ENCODE assay signal across 8 mouse cellular contexts in genomic region chr16:33379944-33380881, GRCm38 (mm10). TPM values are rescaled to one million over a fixed set of nuclear protein-coding genes. Genes with fewer than 3 reads are reported as not detected.
A peak's percentile ranks its signal among the peaks of the same experiment; 100 is the strongest.
DNase-seq lines count a peak whose midpoint lies in the region; ATAC-seq lines count a peak whose summit lies in the region.
"Not testable (repeated sequence)": the region's sequence is repeated elsewhere in the genome, so short reads cannot be mapped to it uniquely, and the experiment has no call there.

Gene Zfp148, plus strand, starts transcription at chr16:33380836.

- not testable (repeated sequence) for H3K9me3 ChIP-seq in forebrain, embryonic 10.5 days; heart, embryonic 15.5 days (replicated peaks); liver, embryonic 15.5 days (replicated peaks); neural tube, embryonic 12.5 days

- H3K27ac ChIP-seq in forebrain, embryonic 10.5 days: peak within 1 kb of the TSS; percentile 98
- peak within 1 kb of the TSS; percentile 94 for H3K27ac ChIP-seq in heart, embryonic 15.5 days
- peak within 1 kb of the TSS; percentile 86 for H3K27ac ChIP-seq in liver, embryonic 15.5 days (replicated peaks)
- peak within 1 kb of the TSS; percentile 94 for H3K27ac ChIP-seq in neural tube, embryonic 12.5 days

- DNase-seq in CD8-positive naive resting alpha-beta T cell, adult 2 months (ENCODE audit: low read depth in 2 of 2, low spot score in 2 of 2): peak; percentile 79 to 82
- DNase-seq in c-Kit-positive CD71-negative TER-119-negative erythroid progenitor cells, embryonic 14.5 days (ENCODE audit: low read depth): peak; percentile 82
- DNase-seq in forebrain, embryonic 10.5 days (ENCODE audit: extremely low spot score, low spot score): peak; percentile 90
- peak; percentile 94 to 95 for DNase-seq in kidney, postnatal 25 days
- DNase-seq in telencephalon, adult 2 months (ENCODE audit: low read depth, low spot score): peak; percentile 93

- H3K36me3 ChIP-seq in forebrain, embryonic 10.5 days (replicated peaks): peaks cover 17% of the 10 kb centered on the region
- not testable (repeated sequence) for H3K36me3 ChIP-seq in heart, embryonic 15.5 days; liver, embryonic 15.5 days (replicated peaks); neural tube, embryonic 12.5 days

- H3K27me3 ChIP-seq in forebrain, embryonic 10.5 days (ENCODE audit: poor library complexity, severe bottlenecking); heart, embryonic 15.5 days; liver, embryonic 15.5 days; neural tube, embryonic 12.5 days (replicated peaks): not testable (repeated sequence)

- peak within 1 kb of the TSS; percentile 97 for H3K9ac ChIP-seq in heart, embryonic 15.5 days
- peak within 1 kb of the TSS; percentile 85 for H3K9ac ChIP-seq in liver, embryonic 15.5 days
- peak within 1 kb of the TSS; percentile 97 for H3K9ac ChIP-seq in neural tube, embryonic 12.5 days

- WGBS in forebrain, embryonic 10.5 days: 3% methylated on average over 50 of the region's 50 CpGs
- 3% methylated on average over 50 of the region's 50 CpGs for WGBS in heart, embryonic 15.5 days
- 3% methylated on average over 50 of the region's 50 CpGs for WGBS in liver, embryonic 15.5 days (ENCODE audit: insufficient replicate concordance)
- WGBS in neural tube, embryonic 12.5 days: 3% methylated on average over 50 of the region's 50 CpGs

- peak within 1 kb of the TSS; percentile 80 for H3K4me2 ChIP-seq in heart, embryonic 15.5 days
- H3K4me2 ChIP-seq in liver, embryonic 15.5 days: peak within 1 kb of the TSS; percentile 88
- peak within 1 kb of the TSS; percentile 93 for H3K4me2 ChIP-seq in neural tube, embryonic 12.5 days (replicated peaks)

- H3K4me3 ChIP-seq in forebrain, embryonic 10.5 days: peak within 1 kb of the TSS; percentile 93
- peak within 1 kb of the TSS; percentile 95 for H3K4me3 ChIP-seq in heart, embryonic 15.5 days
- H3K4me3 ChIP-seq in liver, embryonic 15.5 days (replicated peaks): peak within 1 kb of the TSS; percentile 79
- peak within 1 kb of the TSS; percentile 88 for H3K4me3 ChIP-seq in neural tube, embryonic 12.5 days

- H3K4me1 ChIP-seq in forebrain, embryonic 10.5 days: peaks cover 25% of the 10 kb centered on the region
- peaks cover 21% of the 10 kb centered on the region for H3K4me1 ChIP-seq in heart, embryonic 15.5 days (replicated peaks)
- H3K4me1 ChIP-seq in liver, embryonic 15.5 days (replicated peaks): peaks cover 42% of the 10 kb centered on the region
- peaks cover 17% of the 10 kb centered on the region for H3K4me1 ChIP-seq in neural tube, embryonic 12.5 days

- ATAC-seq in heart, embryonic 15.5 days (replicated peaks; ENCODE audit: insufficient number of reproducible peaks, insufficient read depth, low FRiP score, low read depth): peak; percentile 81
- ATAC-seq in liver, embryonic 15.5 days (ENCODE audit: insufficient read depth): peak; percentile 88
- peak; percentile 85 for ATAC-seq in neural tube, embryonic 12.5 days (ENCODE audit: low FRiP score, low read depth)

RNA-seq across cellular contexts. Expression of gene Zfp148, which starts in this region (rescaled TPM):
- 44.7 and 45.2 TPM in 2 replicates for polyA plus RNA-seq in forebrain, embryonic 10.5 days (2016; fragmentation: Nextera tagmentation; extraction: Ambion mirVana)
- polyA plus RNA-seq in heart, embryonic 15.5 days (2015; fragmentation: Nextera tagmentation; extraction: Ambion mirVana): 38.0 and 41.0 TPM in 2 replicates
- polyA plus RNA-seq in liver, embryonic 15.5 days (2015; fragmentation: Nextera tagmentation; extraction: Ambion mirVana): 12.5 and 12.8 TPM in 2 replicates
- 50.1 and 50.7 TPM in 2 replicates for polyA plus RNA-seq in neural tube, embryonic 12.5 days (2016; fragmentation: Nextera tagmentation; extraction: Ambion mirVana)

Comparison
In these comparisons a context has a peak if more than half of its experiments do, and no peak if none do; other contexts are left out.
1. Peak in every context shown above with its lines: DNase-seq, ATAC-seq, H3K4me3 ChIP-seq and H3K27ac ChIP-seq.